Mouse (Mus musculus) megakaryocyte, embryonic 14.5 days (primary cell): Measurements from ENCODE around the gene Zfp362.

Experiments used
- FLI1 ChIP-seq: IDR thresholded peaks from 2 replicates; pipeline ENCODE4 v1.6.1; 2012; ENCODE audit warnings: low read length, inconsistent platforms, mixed read lengths
- GATA1 ChIP-seq: IDR thresholded peaks from 3 replicates; pipeline ENCODE4 v1.6.1; 2012; ENCODE audit warnings: mixed read lengths, low read length, inconsistent platforms, borderline replicate concordance

GRCm38 (mm10) chr4:128728431-128728851, 77.4 kb downstream of the Zfp362 start:
- TF ChIP-seq GATA1 (no peak), FLI1 (no peak)
